Mouse (Mus musculus): ENCODE results near the gene Iqsec1. TPM values are rescaled to one million over a fixed set of nuclear protein-coding genes. Genes with fewer than 3 reads are reported as not detected.

Gene Iqsec1
- polyA plus RNA-seq, 1 experiment, result 46.1 TPM

DNA sequence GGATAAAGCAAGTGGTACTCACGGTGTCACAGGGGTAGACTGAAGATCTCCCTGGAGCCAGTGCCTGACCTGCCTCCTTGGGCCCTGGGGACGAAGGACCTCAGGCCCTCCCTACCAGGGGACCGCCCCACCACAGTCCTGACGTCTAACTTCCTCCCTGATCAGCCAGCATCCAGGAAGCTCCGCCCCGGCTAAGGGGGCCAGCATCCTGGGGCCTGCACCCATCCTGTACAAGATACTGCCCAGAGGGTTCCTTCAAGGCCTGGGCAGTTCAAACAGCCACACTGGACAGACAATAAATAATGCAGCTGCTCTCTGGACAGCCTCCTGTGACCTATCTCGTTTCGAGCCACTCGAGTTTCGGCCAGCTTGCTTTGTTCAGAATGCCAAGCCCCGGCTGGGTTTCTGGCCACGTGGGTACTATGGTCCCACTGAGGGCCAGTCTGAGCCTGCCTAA lies 231.0 kb downstream of the Iqsec1 start:
- WGBS, result 78% methylated on average over 12 of the region's 12 CpGs
- Histone ChIP-seq H3K4me3 (ENCODE audit: low read depth, low read length) (peak overlapping the region; percentile 36), H3K36me3 (ENCODE audit: control insufficient read depth, insufficient read depth, low read length) (no peaks in the 10 kb centered on the region), H3K4me1 (ENCODE audit: control insufficient read depth, insufficient read depth, insufficient read length, low read length) (peaks cover 5% of the 10 kb centered on the region), H3K27ac (ENCODE audit: insufficient read depth, low read depth, low read length) (peak overlapping the region; percentile 82), H3K27me3 (ENCODE audit: control insufficient read depth, insufficient read depth, low read length) (no peaks in the 10 kb centered on the region)
- TF ChIP-seq CTCF (IDR thresholded peaks at IDR 0.05; ENCODE audit: extremely low read depth, insufficient read length, insufficient replicate concordance, low read depth, low read length) (no peak), POLR2A (IDR thresholded peaks at IDR 0.05; ENCODE audit: low read depth, low read length) (no peak; the same call in 1 of the 2 replicates)

GRCm38 (mm10) chr6:90756561-90756960 lies 231.9 kb downstream of the Iqsec1 start:
- Histone ChIP-seq H3K36me3 (ENCODE audit: control insufficient read depth, insufficient read depth, low read length) (no peaks in the 10 kb centered on the region), H3K4me1 (ENCODE audit: control insufficient read depth, insufficient read depth, insufficient read length, low read length) (peaks cover 5% of the 10 kb centered on the region), H3K27me3 (ENCODE audit: control insufficient read depth, insufficient read depth, low read length) (no peaks in the 10 kb centered on the region), H3K27ac (ENCODE audit: insufficient read depth, low read depth, low read length) (peak overlapping the region; percentile 82; the same call in 1 of the 2 replicates), H3K4me3 (ENCODE audit: low read depth, low read length) (no peak overlapping the region)
- TF ChIP-seq CTCF (IDR thresholded peaks at IDR 0.05; ENCODE audit: extremely low read depth, insufficient read length, insufficient replicate concordance, low read depth, low read length), result no peak
- TF ChIP-seq POLR2A (IDR thresholded peaks at IDR 0.05; ENCODE audit: low read depth, low read length), result no peak
- 67% methylated on average over 5 of the region's 5 CpGs for whole genome bisulfite sequencing

GRCm38 (mm10) chr6:90755613-90755941 lies 232.9 kb downstream of the Iqsec1 start:
- H3K27me3 ChIP-seq (ENCODE audit: control insufficient read depth, insufficient read depth, low read length), result no peaks in the 10 kb centered on the region
- no peaks in the 10 kb centered on the region for H3K36me3 ChIP-seq (ENCODE audit: control insufficient read depth, insufficient read depth, low read length)
- H3K4me3 ChIP-seq (ENCODE audit: low read depth, low read length), result no peak overlapping the region
- 67% methylated on average over 6 of the region's 6 CpGs for WGBS
- no peak overlapping the region for H3K27ac ChIP-seq (ENCODE audit: insufficient read depth, low read depth, low read length)
- TF ChIP-seq POLR2A (IDR thresholded peaks at IDR 0.05; ENCODE audit: low read depth, low read length), result no peak
- H3K4me1 ChIP-seq (ENCODE audit: control insufficient read depth, insufficient read depth, insufficient read length, low read length), result peaks cover 5% of the 10 kb centered on the region

- 46% methylated on average over 7 of the region's 7 CpGs for WGBS
- no peak for TF ChIP-seq CTCF (IDR thresholded peaks at IDR 0.05; ENCODE audit: extremely low read depth, insufficient read length, insufficient replicate concordance, low read depth, low read length)
- TF ChIP-seq POLR2A (IDR thresholded peaks at IDR 0.05; ENCODE audit: low read depth, low read length), result no peak
- no peaks in the 10 kb centered on the region for H3K36me3 ChIP-seq (ENCODE audit: control insufficient read depth, insufficient read depth, low read length)
- H3K4me1 ChIP-seq (ENCODE audit: control insufficient read depth, insufficient read depth, insufficient read length, low read length), result peaks cover 6% of the 10 kb centered on the region
- no peaks in the 10 kb centered on the region for H3K27me3 ChIP-seq (ENCODE audit: control insufficient read depth, insufficient read depth, low read length)
- 0 out of 2 replicates have a peak overlapping the region, but pooled peaks have one; percentile 7 for H3K27ac ChIP-seq (ENCODE audit: insufficient read depth, low read depth, low read length)
- no peak overlapping the region for H3K4me3 ChIP-seq (ENCODE audit: low read depth, low read length)
Observed at GRCm38 (mm10) chr6:90754927-90755612, 233.4 kb downstream of the Iqsec1 start.

GRCm38 (mm10) chr6:90754093-90754492 lies 234.4 kb downstream of the Iqsec1 start:
- Histone ChIP-seq H3K4me1 (ENCODE audit: control insufficient read depth, insufficient read depth, insufficient read length, low read length) (peaks cover 8% of the 10 kb centered on the region), H3K27ac (ENCODE audit: insufficient read depth, low read depth, low read length) (no peak overlapping the region), H3K4me3 (ENCODE audit: low read depth, low read length) (no peak overlapping the region), H3K36me3 (ENCODE audit: control insufficient read depth, insufficient read depth, low read length) (no peaks in the 10 kb centered on the region), H3K27me3 (ENCODE audit: control insufficient read depth, insufficient read depth, low read length) (no peaks in the 10 kb centered on the region)
- TF ChIP-seq POLR2A (IDR thresholded peaks at IDR 0.05; ENCODE audit: low read depth, low read length) (no peak), CTCF (IDR thresholded peaks at IDR 0.05; ENCODE audit: extremely low read depth, insufficient read length, insufficient replicate concordance, low read depth, low read length) (no peak)
- 85% methylated on average over 2 of the region's 2 CpGs for WGBS

DNA sequence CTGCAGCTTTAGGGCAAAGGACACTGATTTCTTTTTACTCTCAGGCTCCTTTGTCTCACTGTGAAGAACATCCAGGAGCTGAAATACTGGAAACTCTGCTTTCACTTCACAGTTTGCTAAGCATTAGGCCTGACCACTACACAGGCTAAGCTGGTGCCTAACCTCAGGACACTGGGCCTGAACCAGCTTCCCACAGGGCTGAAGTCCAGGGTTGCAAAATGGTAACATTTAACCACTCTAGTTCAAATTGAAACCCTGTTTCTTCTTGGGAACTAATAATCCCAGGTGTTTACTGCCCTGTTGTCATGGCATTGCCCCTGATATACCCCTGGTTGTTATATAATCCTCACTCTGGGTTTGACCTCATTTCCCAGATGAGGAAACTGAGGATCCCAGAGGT lies 234.8 kb downstream of the Iqsec1 start:
- Histone ChIP-seq H3K36me3 (ENCODE audit: control insufficient read depth, insufficient read depth, low read length) (no peaks in the 10 kb centered on the region), H3K27me3 (ENCODE audit: control insufficient read depth, insufficient read depth, low read length) (no peaks in the 10 kb centered on the region), H3K27ac (ENCODE audit: insufficient read depth, low read depth, low read length) (no peak overlapping the region), H3K4me1 (ENCODE audit: control insufficient read depth, insufficient read depth, insufficient read length, low read length) (peaks cover 8% of the 10 kb centered on the region), H3K4me3 (ENCODE audit: low read depth, low read length) (no peak overlapping the region)
- no peak for TF ChIP-seq CTCF (IDR thresholded peaks at IDR 0.05; ENCODE audit: extremely low read depth, insufficient read length, insufficient replicate concordance, low read depth, low read length)
- TF ChIP-seq POLR2A (IDR thresholded peaks at IDR 0.05; ENCODE audit: low read depth, low read length), result no peak

- no peak overlapping the region for H3K27ac ChIP-seq (ENCODE audit: insufficient read depth, low read depth, low read length)
- WGBS, result 72% methylated on average over 3 of the region's 3 CpGs
- H3K4me1 ChIP-seq (ENCODE audit: control insufficient read depth, insufficient read depth, insufficient read length, low read length), result peaks cover 4% of the 10 kb centered on the region; the same call in 1 of the 2 replicates
- no peak overlapping the region for H3K4me3 ChIP-seq (ENCODE audit: low read depth, low read length)
- no peaks in the 10 kb centered on the region for H3K36me3 ChIP-seq (ENCODE audit: control insufficient read depth, insufficient read depth, low read length)
- no peak for TF ChIP-seq CTCF (IDR thresholded peaks at IDR 0.05; ENCODE audit: extremely low read depth, insufficient read length, insufficient replicate concordance, low read depth, low read length)
- TF ChIP-seq POLR2A (IDR thresholded peaks at IDR 0.05; ENCODE audit: low read depth, low read length), result no peak
- no peaks in the 10 kb centered on the region for H3K27me3 ChIP-seq (ENCODE audit: control insufficient read depth, insufficient read depth, low read length)
Observed at GRCm38 (mm10) chr6:90751624-90752023, 236.9 kb downstream of the Iqsec1 start.
